ENCODE assay signal across 8 mouse cellular contexts in the genomic region with DNA sequence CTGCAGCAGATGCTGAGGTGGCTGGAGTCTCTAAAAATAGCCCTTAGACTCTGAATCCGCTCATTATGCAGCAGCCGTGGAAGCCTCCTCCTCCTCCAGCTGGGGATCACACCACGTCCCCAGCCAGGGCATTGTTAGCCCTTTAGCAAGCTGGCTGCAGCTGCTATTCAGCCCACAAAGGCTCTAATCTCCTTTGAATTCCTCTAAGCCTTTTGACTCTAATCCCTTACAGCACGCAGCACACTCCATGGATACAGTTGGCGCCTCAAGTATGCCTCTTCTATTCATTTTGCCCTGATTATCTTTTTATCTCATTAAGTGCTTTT.
DNase-seq lines count a peak whose midpoint lies in the region; ATAC-seq and TF ChIP-seq lines count a peak whose summit lies in the region.

No protein-coding gene starts in this region.

- peak; percentile 46 for DNase-seq in lung, postnatal 10 days
- DNase-seq in lung, adult 2 months = no peak
- peak; percentile 76 for DNase-seq in kidney, postnatal 10 days
- DNase-seq in liver = no peak
- no peak for DNase-seq in gastrocnemius, adult 18-20 months (ENCODE audit: low spot score)
- DNase-seq in thymus, adult 2 months = no peak

- H3K9me3 ChIP-seq in forebrain, embryonic 15.5 days = no peaks in the 10 kb centered on the region
- no peaks in the 10 kb centered on the region for H3K9me3 ChIP-seq in neural tube, embryonic 13.5 days

- H3K27me3 ChIP-seq in forebrain, embryonic 15.5 days = no peaks in the 10 kb centered on the region
- no peaks in the 10 kb centered on the region for H3K27me3 ChIP-seq in neural tube, embryonic 13.5 days
- no peaks in the 10 kb centered on the region for H3K27me3 ChIP-seq in thymus, adult 2 months (ENCODE audit: control insufficient read depth, insufficient read depth, low read length)

- peak overlapping the region; percentile 76 for H3K27ac ChIP-seq in forebrain, embryonic 15.5 days (replicated peaks)
- H3K27ac ChIP-seq in neural tube, embryonic 13.5 days (replicated peaks) = peak overlapping the region; percentile 84
- H3K27ac ChIP-seq in thymus, adult 2 months (ENCODE audit: control insufficient read depth, insufficient read depth, low read length) = no peak overlapping the region

- no peak for TF ChIP-seq CTCF in lung, adult 2 months (IDR thresholded peaks at IDR 0.05; ENCODE audit: insufficient read depth, low read length)
- no peak for TF ChIP-seq CTCF in thymus, adult 2 months (IDR thresholded peaks at IDR 0.05; ENCODE audit: borderline replicate concordance, control insufficient read depth, extremely low read depth, insufficient read depth, low read length, poor library complexity)

- H3K4me2 ChIP-seq in forebrain, embryonic 15.5 days (replicated peaks) = no peak overlapping the region
- peak overlapping the region; percentile 11; the same call in 1 of the 2 replicates for H3K4me2 ChIP-seq in neural tube, embryonic 13.5 days

- TF ChIP-seq POLR2A in lung, adult 2 months (IDR thresholded peaks at IDR 0.05; ENCODE audit: borderline replicate concordance, extremely low read depth, low read depth, low read length) = no peak
- no peak for TF ChIP-seq POLR2A in thymus, adult 2 months (IDR thresholded peaks at IDR 0.05; ENCODE audit: control insufficient read depth, extremely low read depth, insufficient read depth, low read length, poor library complexity)

- 48% methylated on average over 5 of the region's 5 CpGs for WGBS in lung, adult 2 months
- WGBS in forebrain, embryonic 15.5 days = 5% methylated on average over 5 of the region's 5 CpGs
- 7% methylated on average over 5 of the region's 5 CpGs for WGBS in neural tube, embryonic 13.5 days
- 56% methylated on average over 5 of the region's 5 CpGs for WGBS in thymus, adult 2 months

- H3K4me3 ChIP-seq in lung, adult 2 months (replicated peaks; ENCODE audit: extremely low read depth, low read depth, low read length) = no peak overlapping the region
- H3K4me3 ChIP-seq in forebrain, embryonic 15.5 days = no peak overlapping the region
- H3K4me3 ChIP-seq in neural tube, embryonic 13.5 days = no peak overlapping the region
- H3K4me3 ChIP-seq in thymus, adult 2 months (ENCODE audit: control insufficient read depth, insufficient read depth, low read length) = no peak overlapping the region

- ATAC-seq in forebrain, embryonic 15.5 days (replicated peaks) = peak; percentile 94
- peak; percentile 87 for ATAC-seq in neural tube, embryonic 13.5 days (ENCODE audit: low read depth)

- no peak overlapping the region for H3K9ac ChIP-seq in forebrain, embryonic 15.5 days (replicated peaks)
- H3K9ac ChIP-seq in neural tube, embryonic 13.5 days = peak overlapping the region; percentile 53

- H3K4me1 ChIP-seq in lung, adult 2 months (ENCODE audit: control insufficient read depth, insufficient read depth, low read length) = peaks cover 2% of the 10 kb centered on the region; the same call in 1 of the 2 replicates
- peaks cover 33% of the 10 kb centered on the region for H3K4me1 ChIP-seq in forebrain, embryonic 15.5 days
- H3K4me1 ChIP-seq in neural tube, embryonic 13.5 days (replicated peaks) = peaks cover 35% of the 10 kb centered on the region
- H3K4me1 ChIP-seq in thymus, adult 2 months (replicated peaks; ENCODE audit: control insufficient read depth, insufficient read depth, low read length) = peaks cover 28% of the 10 kb centered on the region

- H3K36me3 ChIP-seq in forebrain, embryonic 15.5 days = no peaks in the 10 kb centered on the region
- no peaks in the 10 kb centered on the region for H3K36me3 ChIP-seq in neural tube, embryonic 13.5 days
- no peaks in the 10 kb centered on the region for H3K36me3 ChIP-seq in thymus, adult 2 months (ENCODE audit: control insufficient read depth, insufficient read depth, low read length)

Comparison
In these comparisons a context has a peak if more than half of its experiments do, and no peak if none do; other contexts are left out.
1. DNase-seq: peak in lung, postnatal 10 days (single experiment) and kidney, postnatal 10 days (single experiment); none in lung, adult 2 months (single experiment), liver (single experiment), gastrocnemius, adult 18-20 months (single experiment) and thymus, adult 2 months (single experiment).